Mouse (Mus musculus) liver, embryonic 14.5 days (tissue): ENCODE measurements around the gene Rsph10b. TPM values are rescaled to one million over a fixed set of nuclear protein-coding genes. Genes with fewer than 3 reads are reported as not detected.

ENCODE experiments used
- ATAC-seq: fragments of 200-750 bp; cut with Nextera tagmentation; 2 replicates; pipeline ENCODE4 v1.8.0; 2017; ENCODE audit warnings: moderate number of reproducible peaks, mild to moderate bottlenecking, moderate library complexity; ENCODE audit not compliant: insufficient read depth
- DNase-seq, 3 experiments: peaks; one replicate each; pipeline ENCODE4 v3.0.0-alpha.2; 2012 to 2013; ENCODE audit warnings: low read depth in 3 of 3, low spot score in 3 of 3
- H3K27ac ChIP-seq: fragments of 300-500 bp; sonication (generic); 2 replicates; pipeline ENCODE4 v1.5.1; 2014; ENCODE audit warnings: moderate library complexity, mild to moderate bottlenecking, control low read depth, inconsistent platforms
- H3K27me3 ChIP-seq: fragments of 300-500 bp; sonication (generic); 2 replicates; pipeline ENCODE4 v1.6.1; 2014; ENCODE audit warnings: mild to moderate bottlenecking, low read length, moderate library complexity; ENCODE audit not compliant: control insufficient read depth, insufficient read depth
- H3K36me3 ChIP-seq: fragments of 300-500 bp; sonication (generic); replicated peaks from 2 replicates; pipeline ENCODE4 v1.6.1; 2014; ENCODE audit warnings: low read depth; ENCODE audit not compliant: control insufficient read depth, insufficient read depth
- H3K4me1 ChIP-seq, 2 experiments: fragments of 200-500 bp in 1 of 2; fragments of 300-500 bp in 1 of 2; sonication (generic) in 1 of 2; replicated peaks; 2 replicates each; pipeline ENCODE4 v1.6.1; 2012 to 2014; ENCODE audit warnings: antibody characterized with exemption in 1 of 2, inconsistent platforms in 1 of 2, low read length in 1 of 2; ENCODE audit not compliant: control insufficient read depth in 2 of 2, insufficient read depth in 2 of 2
- H3K4me2 ChIP-seq: fragments of 300-500 bp; sonication (generic); 2 replicates; pipeline ENCODE4 v1.6.1; 2014; ENCODE audit warnings: low read depth, mild to moderate bottlenecking, control low read depth, moderate library complexity
- H3K4me3 ChIP-seq, 2 experiments: fragments of 200-500 bp in 1 of 2; fragments of 300-500 bp in 1 of 2; sonication (generic) in 1 of 2; 2 replicates each; pipeline ENCODE4 v1.5.1; 2012 to 2014; ENCODE audit warnings: low read depth in 2 of 2, low read length in 2 of 2, mild to moderate bottlenecking in 2 of 2, control low read depth in 1 of 2, inconsistent platforms in 1 of 2, moderate library complexity in 1 of 2; ENCODE audit not compliant: insufficient read depth in 1 of 2
- H3K9ac ChIP-seq: fragments of 300-500 bp; sonication (generic); replicated peaks from 2 replicates; pipeline ENCODE4 v1.6.1; 2014; ENCODE audit warnings: mild to moderate bottlenecking, control low read depth, moderate library complexity
- H3K9me3 ChIP-seq: fragments of 300-500 bp; sonication (generic); 2 replicates; pipeline ENCODE4 v1.6.1; 2016; ENCODE audit warnings: low read length, mixed read lengths; ENCODE audit not compliant: control insufficient read depth
- CTCF ChIP-seq: IDR thresholded peaks from 2 replicates; pipeline ENCODE4 v1.5.1; 2016; ENCODE audit warnings: antibody characterized with exemption, low read depth, control low read depth
- EP300 ChIP-seq: IDR thresholded peaks from 2 replicates; pipeline ENCODE4 v1.6.1; 2016; ENCODE audit warnings: antibody characterized with exemption, low read depth
- WGBS: fragments of 180-500 bp; shearing (Covaris S2); extraction: QIAGEN DNeasy Blood & Tissue Kit; methylation state at CpG from one replicate; pipeline ENCODE4 v1.1.7; 2014; ENCODE audit not compliant: insufficient replicate concordance; 5-methylcytosine and 5-hydroxymethylcytosine counted together
- polyA plus RNA-seq, 2 experiments: library from polyadenylated mRNA; depleted of rRNA in 1 of 2; stranded (reverse) in 1 of 2; unstranded in 1 of 2; fragments of >200 nt; fragmentation: Nextera tagmentation in 1 of 2; extraction: Ambion mirVana in 1 of 2; gene quantifications; 2 replicates each; pipeline versions ENCODE4 v1.2.1 to v1.2.3; 2012 to 2014

Gene Rsph10b
- polyA plus RNA-seq, 2 experiments, result 0.44 to 0.66 TPM

- peak; percentile 100 for ATAC-seq
- Histone ChIP-seq H3K9me3 (no peaks in the 10 kb centered on the region), H3K36me3 (peaks cover 63% of the 10 kb centered on the region), H3K4me3 (no peak overlapping the region), H3K27ac (peak overlapping the region; percentile 76), H3K9ac (peak overlapping the region; percentile 33), H3K4me2 (peak overlapping the region; percentile 54), H3K27me3 (no peaks in the 10 kb centered on the region), H3K4me1 (peaks cover 17 to 20% of the 10 kb centered on the region in 2 experiments)
- peak; percentile 75 to 78 (median 78) for DNase-seq
- peak; percentile 77 for TF ChIP-seq EP300
- TF ChIP-seq CTCF, result no peak
- WGBS, result 35% methylated on average over 6 of the region's 6 CpGs
Observed at GRCm38 (mm10) chr5:143924781-143925452, 7.9 kb upstream of the Rsph10b start.

- no peak within 1 kb of the TSS for H3K27ac ChIP-seq
- TF ChIP-seq EP300 (no peak), CTCF (no peak)
- H3K27me3 ChIP-seq, result no peaks in the 10 kb centered on the region
- peaks cover 54% of the 10 kb centered on the region for H3K36me3 ChIP-seq
- peaks cover 17 to 20% of the 10 kb centered on the region in 2 experiments for H3K4me1 ChIP-seq
- DNase-seq (no peak), ATAC-seq (no peak)
- H3K4me2 ChIP-seq, result no peak within 1 kb of the TSS
- 87% methylated on average over 8 of the region's 8 CpGs for WGBS
- H3K4me3 ChIP-seq, result no peak within 1 kb of the TSS
- no peaks in the 10 kb centered on the region for H3K9me3 ChIP-seq
- H3K9ac ChIP-seq, result no peak within 1 kb of the TSS
Observed at GRCm38 (mm10) chr5:143927875-143928274, 5.0 kb upstream of the Rsph10b start, which contains the start of gene Gm42421. Gene Gm42421, plus strand, starts transcription at chr5:143928175.

GRCm38 (mm10) chr5:143929291-143929690 is 3.5 kb upstream of the Rsph10b start:
- TF ChIP-seq EP300, result no peak
- 81% methylated on average over 4 of the region's 4 CpGs for WGBS
- DNase-seq, result no peak
- Histone ChIP-seq H3K4me1 (peaks cover 13 to 15% of the 10 kb centered on the region in 2 experiments), H3K4me3 (no peak overlapping the region), H3K4me2 (no peak overlapping the region), H3K9me3 (no peaks in the 10 kb centered on the region), H3K9ac (no peak overlapping the region), H3K27me3 (no peaks in the 10 kb centered on the region), H3K27ac (no peak overlapping the region), H3K36me3 (peaks cover 46% of the 10 kb centered on the region)
- no peak for ATAC-seq

- H3K4me3 ChIP-seq, result no peak overlapping the region
- H3K9me3 ChIP-seq, result no peaks in the 10 kb centered on the region
- TF ChIP-seq CTCF (no peak), EP300 (no peak)
- H3K4me2 ChIP-seq, result no peak overlapping the region
- WGBS, result 88% methylated on average over 12 of the region's 12 CpGs
- H3K9ac ChIP-seq, result no peak overlapping the region
- DNase-seq (no peak), ATAC-seq (no peak)
- no peak overlapping the region for H3K27ac ChIP-seq
- no peaks in the 10 kb centered on the region for H3K27me3 ChIP-seq
- H3K4me1 ChIP-seq, result peaks cover 0 to 2% of the 10 kb centered on the region in 2 experiments; a peak in 3 of 4 replicates
- H3K36me3 ChIP-seq, result peaks cover 41% of the 10 kb centered on the region
Observed at GRCm38 (mm10) chr5:143930656-143931055, 2.2 kb upstream of the Rsph10b start.

- no peaks in the 10 kb centered on the region for H3K27me3 ChIP-seq
- no peak overlapping the region for H3K27ac ChIP-seq
- peaks cover 0 to 3% of the 10 kb centered on the region in 2 experiments; a peak in 1 of 4 replicates for H3K4me1 ChIP-seq
- no peak overlapping the region for H3K4me2 ChIP-seq
- H3K9ac ChIP-seq, result no peak overlapping the region
- TF ChIP-seq EP300, result no peak
- no peak for TF ChIP-seq CTCF
- ATAC-seq, result no peak; the same call in 1 of the 2 replicates
- H3K36me3 ChIP-seq, result peaks cover 30% of the 10 kb centered on the region
- WGBS, result 79% methylated on average over 6 of the region's 6 CpGs
- H3K4me3 ChIP-seq, result no peak overlapping the region
- DNase-seq, result no peak
- no peaks in the 10 kb centered on the region for H3K9me3 ChIP-seq
Observed at GRCm38 (mm10) chr5:143931863-143932580, 813 bp upstream of the Rsph10b start.
